Mouse (Mus musculus) heart, postnatal 25 days (tissue): ENCODE data around the gene Gm10961. TPM values are rescaled to one million over a fixed set of nuclear protein-coding genes. Genes with fewer than 3 reads are reported as not detected.
A peak's percentile ranks its signal among the peaks of the same experiment; 100 is the strongest.
"Not testable (repeated sequence)": the region's sequence is repeated elsewhere in the genome, so short reads cannot be mapped to it uniquely, and the experiment has no call there.

Experiments
- DNase-seq: peaks from one replicate; pipeline ENCODE4 v3.0.0; 2022; ENCODE audit warnings: low spot score
- intact Hi-C: fragments of 180-260 bp; cut with DNase I; formaldehyde crosslinking; loops from one replicate; pipeline ENCODE4 v1.15.1; 2025
- total RNA-seq, 2 experiments: library from RNA; stranded (reverse); gene quantifications; 2 replicates each; pipeline ENCODE4 v1.2.3; 2021

The Gm10961 gene
- total RNA-seq, 2 experiments from 2014 or later, result not detected

DNA sequence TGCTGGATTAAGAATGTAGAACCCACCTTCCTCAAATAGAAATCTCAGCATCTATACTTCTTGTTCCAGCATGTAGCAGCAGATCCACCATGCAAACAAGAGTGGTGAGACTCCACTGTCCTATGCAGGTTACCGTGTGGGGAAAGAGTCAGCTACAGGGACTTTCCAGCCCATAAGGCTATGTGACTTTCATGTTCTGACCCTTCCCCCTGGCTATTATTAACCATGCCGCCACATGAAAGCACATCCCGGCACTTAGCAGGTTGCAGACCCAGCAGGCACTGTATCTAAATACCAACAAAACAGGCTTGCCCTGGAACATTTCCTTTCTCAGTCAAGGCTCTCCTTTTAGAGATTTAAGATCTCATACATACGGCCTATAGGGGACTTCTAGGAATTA lies 19.7 kb upstream of the Gm10961 start:
- DNase-seq, result no peak
- intact Hi-C loops, result no loop called here

DNA sequence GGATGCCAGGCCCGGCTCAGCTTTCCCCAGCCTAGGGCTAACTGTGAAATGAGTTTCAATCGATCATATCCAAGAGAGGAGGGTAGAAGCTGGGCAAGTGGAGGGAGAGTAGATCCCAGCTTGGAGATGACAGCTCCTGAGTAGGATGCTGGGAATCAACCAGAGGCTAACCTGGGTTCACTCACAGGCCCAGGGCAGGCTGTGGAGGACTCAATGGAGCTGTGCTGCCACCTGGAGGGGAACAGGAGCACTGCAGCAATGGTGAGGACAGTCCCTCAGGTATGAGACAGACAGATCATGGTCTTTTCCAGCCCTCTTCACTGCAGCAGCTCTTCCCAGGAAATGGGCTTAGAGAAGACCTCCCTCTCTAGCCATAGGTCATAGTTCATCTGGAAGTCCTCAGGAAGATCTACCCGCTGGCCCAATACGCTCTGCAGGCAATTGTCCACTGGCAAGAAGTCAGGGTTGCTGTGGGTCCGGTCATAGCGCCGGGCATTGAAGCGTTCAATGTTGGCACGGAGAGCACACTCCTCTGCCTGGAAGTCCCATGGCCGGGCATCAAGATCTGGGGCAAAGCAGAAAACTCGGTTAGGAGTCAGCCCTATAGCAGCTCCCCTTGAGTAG lies 18.1 kb upstream of the Gm10961 start:
- intact Hi-C loops, result loop anchor here (2.0 kb wide), 1 partner anchor 54 kb away; no protein-coding TSS in a partner anchor
- DNase-seq, result no peak

DNA sequence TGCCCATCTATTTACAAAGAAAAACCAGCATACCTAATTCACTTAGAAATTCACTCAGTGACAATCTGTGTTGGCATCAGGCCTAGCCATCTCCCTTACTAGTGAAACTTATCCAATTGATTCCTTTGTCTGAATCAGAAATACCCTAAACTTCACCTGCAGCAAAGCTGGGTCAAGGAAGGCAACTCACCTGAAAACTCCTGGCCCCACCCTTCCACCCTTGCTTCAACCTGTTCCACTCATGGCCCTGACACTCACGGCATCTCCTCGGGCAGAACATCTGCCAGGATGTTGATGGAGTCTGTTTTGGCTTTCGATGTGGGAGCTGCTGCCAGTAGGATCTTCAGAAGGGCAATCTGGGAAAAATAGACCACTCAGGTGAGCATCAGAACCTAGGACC lies 13.3 kb upstream of the Gm10961 start:
- DNase-seq, result no peak
- intact Hi-C loops, result no loop called here

DNA sequence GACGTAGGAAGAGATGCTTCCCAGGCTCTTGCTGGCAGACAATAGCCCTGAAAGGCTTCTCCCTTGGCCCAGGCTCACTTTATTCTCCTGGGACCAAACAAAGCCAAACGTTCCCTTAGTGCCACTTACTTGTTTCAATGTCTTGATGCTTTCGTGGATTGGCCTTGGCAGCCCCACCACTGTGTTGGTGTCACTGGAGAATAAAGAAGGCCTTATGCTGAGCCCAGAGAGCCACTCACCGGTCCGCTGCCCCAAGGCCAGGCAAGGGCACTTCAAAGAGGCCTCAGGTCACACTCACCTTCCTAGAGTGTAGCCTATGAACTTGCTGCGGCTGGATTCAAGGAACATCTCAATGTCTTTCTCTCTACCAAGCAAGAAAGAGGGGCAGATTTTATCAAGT lies 11.2 kb upstream of the Gm10961 start:
- intact Hi-C loops, result loop anchor here (10.0 kb wide), 1 partner anchor 135 kb away; no protein-coding TSS in a partner anchor

DNA sequence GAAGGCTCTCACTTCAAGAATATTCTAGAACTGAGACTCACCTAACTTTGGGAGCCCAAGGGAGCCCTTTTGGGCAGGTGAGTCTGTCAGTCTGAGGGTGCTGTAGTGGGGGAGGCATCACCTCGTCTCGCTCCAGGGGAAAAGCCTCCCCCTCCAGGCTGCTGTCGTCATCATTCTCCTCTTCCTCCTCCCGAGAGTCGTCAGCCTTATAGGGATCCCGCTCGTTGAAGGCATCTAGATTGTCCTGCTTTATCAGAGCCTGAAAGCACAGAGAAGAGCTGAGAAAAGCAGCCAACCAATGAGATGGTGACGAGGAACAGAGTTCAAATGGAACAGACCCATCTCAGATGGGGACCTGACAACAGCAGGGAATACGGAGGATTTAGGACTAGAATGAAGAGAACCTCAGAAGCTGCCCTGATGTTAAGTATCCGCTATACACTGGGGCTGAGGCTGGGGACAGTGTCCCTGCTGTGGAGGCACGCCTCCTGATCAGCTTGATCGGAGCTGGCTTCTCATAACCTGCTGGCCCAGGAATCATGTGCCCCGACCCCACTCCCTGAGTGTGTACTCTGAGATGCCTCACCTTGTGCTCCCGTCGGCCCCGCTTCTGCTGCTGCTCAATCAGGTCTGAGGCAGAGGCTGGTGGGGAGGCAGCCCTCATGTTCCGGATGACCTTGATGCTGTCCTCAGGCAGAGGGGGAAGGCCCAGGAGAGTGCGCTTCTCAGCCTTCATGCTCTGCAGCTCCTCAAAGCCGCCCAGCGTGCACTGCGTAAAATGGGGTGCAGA lies 9.6 kb upstream of the Gm10961 start:
- no peak for DNase-seq
- intact Hi-C loops, result loop anchor here (10.0 kb wide), 1 partner anchor 133 kb away; no protein-coding TSS in a partner anchor

More for the DNA sequence above, 11.2 kb upstream of the Gm10961 start:
- DNase-seq, result no peak

DNA sequence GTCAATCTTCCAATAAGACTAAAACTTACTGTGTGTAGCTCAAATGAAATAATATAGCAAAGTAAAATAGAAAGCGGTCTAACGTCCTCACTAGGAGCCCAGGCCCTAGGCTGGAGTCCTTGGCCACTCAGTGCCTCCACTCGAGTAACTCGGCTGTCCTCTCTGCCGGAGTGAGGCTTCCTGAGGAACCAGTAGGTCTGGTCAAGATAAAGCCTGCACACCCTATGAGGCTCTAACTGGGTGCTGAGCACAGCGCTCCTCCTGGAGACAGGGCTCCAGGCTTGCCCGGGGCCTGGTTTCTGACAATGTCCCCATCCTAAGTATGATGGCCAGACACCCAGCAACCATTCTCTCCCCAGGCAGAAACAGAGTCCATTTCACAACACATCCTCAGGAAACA lies 8.6 kb upstream of the Gm10961 start:
- intact Hi-C loops, result loop anchor here (10.0 kb wide), 1 partner anchor 132 kb away; no protein-coding TSS in a partner anchor
- DNase-seq, result no peak

DNA sequence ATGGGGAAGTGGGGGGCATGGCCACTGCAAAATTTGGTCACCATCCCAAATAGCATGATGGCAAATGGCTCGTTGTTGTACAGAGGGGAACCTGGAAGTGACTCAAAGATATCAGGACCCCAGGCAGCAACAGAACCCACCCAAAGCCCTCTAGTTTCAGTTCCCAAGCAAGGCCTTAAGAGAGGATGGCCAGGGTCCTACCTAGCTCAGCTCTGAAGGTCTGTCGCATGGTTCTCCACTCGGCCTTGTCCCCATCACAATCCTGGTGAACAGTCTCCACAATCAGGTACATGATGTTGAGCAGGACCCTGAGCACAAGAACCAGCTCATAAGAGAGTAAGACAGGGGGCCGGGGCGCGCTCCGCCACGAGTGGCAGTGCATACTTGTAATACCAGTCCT lies 6.7 kb upstream of the Gm10961 start:
- DNase-seq, result no peak

DNA sequence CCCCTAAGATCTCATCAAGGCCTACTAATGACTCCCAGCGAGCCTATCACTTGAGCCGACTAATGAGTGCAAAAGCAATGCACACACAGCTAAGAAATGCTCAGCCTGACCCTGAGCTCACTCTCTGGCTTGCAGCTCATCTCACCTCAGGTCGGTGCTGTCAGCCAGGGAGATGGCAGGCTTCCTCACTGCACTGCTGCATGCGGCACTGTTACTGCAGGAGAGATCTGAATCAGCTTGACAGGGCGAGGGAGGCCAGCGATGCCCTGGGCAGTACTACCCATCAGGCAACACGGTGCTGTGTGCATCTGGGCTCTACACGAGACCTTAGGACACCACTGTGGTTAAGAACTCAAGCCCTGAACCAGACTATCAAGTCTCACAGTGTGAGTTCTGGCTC lies 5.6 kb upstream of the Gm10961 start:
- intact Hi-C loops, result loop anchor here (10.0 kb wide), 1 partner anchor 129 kb away; no protein-coding TSS in a partner anchor
- DNase-seq, result no peak

More for the DNA sequence above, 6.7 kb upstream of the Gm10961 start:
- intact Hi-C loops, result loop anchor here (10.0 kb wide), 1 partner anchor 130 kb away; no protein-coding TSS in a partner anchor

DNA sequence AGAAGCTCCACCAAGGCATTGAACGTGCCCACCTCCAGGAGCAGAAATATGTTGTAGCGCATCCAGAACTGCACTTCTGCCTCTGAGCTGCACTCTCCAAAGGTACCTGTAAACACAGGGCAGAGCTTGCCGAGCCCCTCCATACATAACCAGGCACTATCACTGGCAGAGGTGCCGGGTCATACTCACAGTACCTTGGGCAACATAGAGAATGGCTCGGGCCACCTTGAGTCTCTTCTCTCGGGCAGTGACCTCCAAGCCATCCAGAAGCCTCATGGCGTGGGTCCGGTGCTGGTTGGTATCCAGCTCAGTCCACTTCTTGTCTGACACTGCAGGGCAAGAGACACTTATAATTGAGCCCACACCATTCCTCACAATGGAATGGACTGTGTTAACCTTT lies 4.4 kb upstream of the Gm10961 start:
- intact Hi-C loops, result loop anchor here (10.0 kb wide), 1 partner anchor 128 kb away; no protein-coding TSS in a partner anchor
- no peak for DNase-seq

DNA sequence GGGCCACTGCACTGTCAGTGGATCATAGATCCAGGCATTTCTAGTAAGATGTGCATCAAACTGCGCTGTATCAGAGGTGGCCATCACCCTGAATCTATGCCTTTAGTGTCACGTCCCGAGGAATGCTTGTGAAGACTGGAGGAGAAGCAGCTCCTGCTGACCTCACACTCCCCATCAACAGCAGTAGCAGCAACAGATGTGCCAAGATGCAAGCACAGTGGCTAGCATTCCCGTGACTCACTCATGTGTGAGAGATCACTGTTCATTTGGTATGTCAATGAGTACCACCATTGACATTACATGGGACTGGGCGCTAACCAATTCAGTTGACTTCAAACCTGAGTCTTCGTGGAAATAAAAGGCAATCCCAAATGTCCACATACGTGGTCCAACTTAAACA lies 3.5 kb upstream of the Gm10961 start:
- intact Hi-C loops, result loop anchor here (10.0 kb wide), 1 partner anchor 127 kb away; no protein-coding TSS in a partner anchor
- DNase-seq, result no peak

DNA sequence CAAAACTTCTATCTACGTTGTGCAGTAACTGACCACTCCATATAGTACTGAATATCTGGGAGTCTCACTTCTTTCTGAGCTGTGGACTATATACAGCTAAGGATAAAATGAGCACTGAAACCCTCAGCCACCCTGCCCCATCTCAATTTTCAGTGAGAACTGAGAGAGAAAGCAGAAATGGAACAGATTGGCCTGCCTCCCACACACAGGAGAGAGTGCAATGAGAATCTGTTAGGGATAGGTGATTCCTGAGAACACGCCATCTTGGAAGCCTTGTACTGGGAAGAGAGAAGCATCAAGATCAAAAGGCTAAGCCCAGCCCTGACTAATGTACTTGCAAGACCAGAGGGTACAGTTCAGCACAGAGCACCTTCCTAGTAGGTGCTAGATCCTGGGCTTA lies 2.6 kb upstream of the Gm10961 start:
- DNase-seq, result no peak
- intact Hi-C loops, result loop anchor here (10.0 kb wide), 1 partner anchor 126 kb away; no protein-coding TSS in a partner anchor

DNA sequence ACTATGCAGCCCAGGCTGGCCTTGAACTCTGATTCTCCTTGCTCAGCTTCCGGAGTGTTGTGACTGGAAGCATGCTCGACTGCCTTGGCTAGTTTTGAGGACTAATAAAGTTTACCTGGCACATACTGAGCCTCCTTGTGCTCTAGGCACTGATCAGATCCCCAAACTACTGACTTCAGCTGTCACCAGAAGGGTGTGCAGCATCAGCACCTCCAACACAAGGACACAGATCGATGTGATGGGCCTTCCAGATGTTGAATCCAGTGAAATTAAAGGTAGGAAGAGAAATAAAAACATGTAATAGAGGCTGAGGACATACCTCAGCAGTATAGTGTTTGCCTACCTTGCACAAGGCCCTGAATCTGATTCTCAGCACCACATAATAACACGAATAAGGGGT lies 1.7 kb upstream of the Gm10961 start:
- intact Hi-C loops, result loop anchor here (10.0 kb wide), 1 partner anchor 125 kb away; no protein-coding TSS in a partner anchor
- no peak for DNase-seq

DNA sequence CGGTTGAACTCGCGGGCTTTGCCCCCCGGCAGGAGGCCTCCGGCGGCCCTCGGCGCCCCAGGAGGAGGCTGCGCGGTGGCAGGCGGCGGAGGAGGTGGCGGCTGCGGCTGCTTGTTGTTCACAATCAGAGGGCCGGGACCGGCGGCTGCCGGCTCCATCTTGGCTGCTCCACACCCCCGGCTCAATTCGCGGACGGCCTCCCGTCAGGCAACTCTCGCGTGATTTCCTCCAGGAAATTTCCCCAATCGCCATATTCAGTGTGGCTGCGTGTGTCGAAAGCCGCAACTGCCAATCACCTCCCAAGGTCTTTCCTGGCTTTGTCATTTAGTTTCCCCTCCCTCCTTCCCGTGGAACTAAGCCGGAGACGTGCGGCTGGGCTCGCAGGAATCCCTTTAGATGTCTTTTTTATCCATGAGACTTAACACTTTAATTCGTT lies 419 bp downstream of the Gm10961 start, which contains the start of gene Strip1:
Gene Strip1, minus strand, starts transcription at position 172 of the 436 bp plus-strand sequence.
- peak; percentile 89 for DNase-seq
- intact Hi-C loops, result loop anchor here (10.0 kb wide), 1 partner anchor 433 kb away; no protein-coding TSS in a partner anchor

DNA sequence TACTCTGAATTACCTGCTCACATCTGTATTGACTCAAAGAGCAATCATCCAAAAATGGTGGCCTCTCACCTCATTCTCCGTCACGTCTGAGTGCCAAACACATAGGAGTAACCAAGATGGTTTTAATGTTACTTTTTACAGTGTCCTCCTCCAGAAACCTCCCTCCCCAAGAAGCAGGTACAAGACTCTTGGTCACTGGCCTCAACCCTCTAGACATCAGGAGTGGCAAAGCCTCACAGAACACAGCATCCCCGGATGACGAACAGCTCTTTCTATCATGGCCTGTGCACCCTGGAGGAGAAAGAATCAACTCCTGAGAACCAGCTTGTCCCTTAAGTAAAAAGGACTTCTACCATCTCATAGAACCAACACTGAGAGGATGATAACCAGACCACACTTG lies 1.7 kb downstream of the Gm10961 start:
- intact Hi-C loops, result loop anchor here (10.0 kb wide), 1 partner anchor 432 kb away; no protein-coding TSS in a partner anchor

DNA sequence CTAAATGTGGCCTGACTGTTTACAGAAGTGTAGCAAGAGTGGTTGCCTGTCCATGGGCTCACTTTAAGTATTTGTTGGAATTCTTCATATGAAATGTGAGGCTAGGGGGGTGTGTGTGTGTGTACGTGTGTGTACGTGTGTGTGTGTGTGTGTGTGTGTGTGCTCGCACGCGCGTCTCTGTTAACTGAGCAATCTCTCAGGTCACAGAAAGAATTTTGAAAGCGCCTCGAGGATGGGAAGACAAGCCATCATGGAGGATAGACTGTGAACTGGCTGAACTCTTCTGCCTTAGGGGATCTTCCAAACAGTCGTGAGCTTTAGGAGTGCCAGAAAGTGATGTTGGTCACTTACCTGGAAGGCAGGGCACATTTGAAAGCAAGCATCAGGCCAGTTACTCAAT lies 2.8 kb downstream of the Gm10961 start:
- intact Hi-C loops, result loop anchor here (10.0 kb wide), 1 partner anchor 431 kb away; no protein-coding TSS in a partner anchor
- DNase-seq, result no peak

More for the DNA sequence above, 1.7 kb downstream of the Gm10961 start:
- no peak for DNase-seq

DNA sequence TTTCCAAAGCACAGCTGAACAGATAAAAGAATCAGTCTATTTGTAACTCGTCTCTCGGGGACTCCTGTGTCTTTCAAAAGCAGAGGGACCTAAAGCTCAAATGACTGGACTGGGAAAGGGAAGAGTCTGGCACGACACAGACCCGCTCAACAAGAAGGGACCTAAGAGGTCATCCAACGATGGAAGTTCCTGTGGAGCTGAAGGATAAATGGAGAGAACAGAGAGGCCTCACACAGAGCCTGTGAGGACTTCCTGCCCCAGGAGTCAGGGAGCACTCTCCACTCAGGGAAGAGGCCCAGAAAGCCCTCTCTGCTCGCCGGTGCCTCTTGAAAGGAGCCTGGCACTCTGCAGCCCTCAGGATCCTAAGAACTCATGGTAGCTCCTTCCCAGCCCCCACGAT lies 4.7 kb downstream of the Gm10961 start:
- intact Hi-C loops, result loop anchor here (10.0 kb wide), 1 partner anchor 429 kb away; no protein-coding TSS in a partner anchor
- DNase-seq, result no peak

DNA sequence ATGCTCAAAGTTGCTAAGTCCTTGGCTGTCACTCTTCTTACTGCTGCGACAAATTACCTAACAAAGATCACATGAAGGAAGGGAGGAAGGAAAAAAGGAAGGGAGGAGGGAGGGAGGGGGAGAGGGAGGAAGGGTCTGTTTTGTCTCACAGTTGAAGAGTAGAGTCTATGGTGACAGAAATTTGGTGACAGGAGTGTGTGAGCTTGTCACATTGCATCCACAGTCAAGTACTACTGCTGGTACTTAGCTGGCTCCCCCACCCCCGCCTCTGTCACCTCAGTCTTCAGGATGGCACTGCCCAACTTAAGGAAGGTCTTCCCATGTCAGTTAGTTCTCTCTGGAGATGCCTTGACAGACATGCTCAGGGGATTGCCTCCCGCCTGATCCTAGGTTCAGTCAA lies 5.1 kb downstream of the Gm10961 start:
- intact Hi-C loops, result loop anchor here (10.0 kb wide), 1 partner anchor 429 kb away; no protein-coding TSS in a partner anchor
- DNase-seq, result no peak

DNA sequence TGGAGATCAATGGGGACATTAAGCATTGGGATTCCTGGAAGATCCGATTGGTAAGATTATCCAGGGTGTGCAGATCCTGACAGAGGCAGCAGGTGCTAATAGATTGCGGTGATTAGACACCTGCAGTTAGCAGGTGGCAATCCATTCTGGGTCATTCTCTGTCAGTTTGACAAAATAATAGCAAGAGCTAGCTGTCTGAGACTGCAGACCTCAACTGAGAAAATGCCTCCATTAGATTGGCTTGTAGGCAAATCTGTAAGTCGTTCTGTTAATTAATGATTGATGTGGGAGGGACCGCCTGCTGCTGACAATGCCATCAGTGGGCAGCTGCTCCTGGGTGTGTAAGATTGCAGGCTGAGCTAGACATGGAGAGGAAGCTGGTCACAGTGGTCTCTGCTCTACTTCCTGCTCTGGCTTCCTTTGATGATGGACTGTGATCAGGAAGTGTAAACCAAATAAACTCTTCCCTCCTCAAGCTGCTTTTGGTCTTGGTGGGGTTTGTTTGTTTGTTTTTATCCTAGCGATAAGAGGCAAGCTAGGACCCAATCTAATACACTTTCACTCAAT lies 6.6 kb downstream of the Gm10961 start:
- no peak for DNase-seq
- intact Hi-C loops, result loop anchor here (10.0 kb wide), 1 partner anchor 427 kb away; no protein-coding TSS in a partner anchor

DNA sequence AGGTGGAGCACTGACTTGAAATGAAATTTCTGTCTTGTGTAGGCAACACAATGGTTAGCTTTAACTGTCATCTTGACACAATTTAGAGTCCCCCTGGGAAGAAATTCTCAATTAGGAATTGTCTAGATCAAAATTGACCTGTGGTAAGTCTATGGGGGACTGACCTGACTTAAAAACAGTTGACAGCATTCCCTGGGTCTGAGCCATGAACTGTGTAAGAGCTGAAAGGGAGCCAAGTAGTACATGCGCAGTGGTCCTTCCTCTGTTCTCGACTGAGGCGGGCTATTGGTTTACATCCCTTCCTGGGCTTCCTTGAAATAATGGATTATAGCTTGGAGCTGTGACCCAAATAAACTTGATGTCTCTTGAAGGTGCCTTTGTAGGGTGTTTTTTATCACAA lies 15.8 kb downstream of the Gm10961 start:
- intact Hi-C loops, result no loop called here
- DNase-seq, result no peak

DNA sequence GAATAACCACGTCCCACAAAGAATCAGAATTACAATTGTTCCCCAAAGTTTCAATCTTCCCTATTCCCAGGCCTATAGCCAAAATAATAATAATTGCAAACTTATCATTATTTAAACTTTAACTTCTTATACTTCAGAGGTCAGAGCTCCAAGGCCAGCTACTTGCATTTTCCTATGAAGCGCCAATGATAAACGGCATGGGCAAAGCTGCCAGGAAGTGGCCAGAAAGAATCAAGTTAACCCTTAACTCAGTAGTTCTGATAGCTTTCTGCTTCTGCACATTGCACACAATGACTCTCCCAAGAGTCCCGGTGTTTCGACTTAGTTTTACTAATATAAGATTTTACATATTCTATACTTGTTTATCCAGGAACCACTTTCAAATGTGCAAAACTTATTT lies 19.2 kb downstream of the Gm10961 start:
- DNase-seq, intact Hi-C loops: not testable (repeated sequence)
